Mouse (Mus musculus) liver (tissue): ENCODE measurements at regions not wholly inside any gene's neighbourhood (a gene's known extent, or its start where the extent isn't known, plus 50 kb on each side); places are given as distances from the start of the nearest gene placed in this dataset.
"Not testable (repeated sequence)": the region's sequence is repeated elsewhere in the genome, so short reads cannot be mapped to it uniquely, and the experiment has no call there.

ENCODE experiments used
- DNase-seq: peaks from one replicate; pipeline ENCODE4 v3.0.0-alpha.2; 2020; ENCODE audit warnings: mixed read lengths

DNA sequence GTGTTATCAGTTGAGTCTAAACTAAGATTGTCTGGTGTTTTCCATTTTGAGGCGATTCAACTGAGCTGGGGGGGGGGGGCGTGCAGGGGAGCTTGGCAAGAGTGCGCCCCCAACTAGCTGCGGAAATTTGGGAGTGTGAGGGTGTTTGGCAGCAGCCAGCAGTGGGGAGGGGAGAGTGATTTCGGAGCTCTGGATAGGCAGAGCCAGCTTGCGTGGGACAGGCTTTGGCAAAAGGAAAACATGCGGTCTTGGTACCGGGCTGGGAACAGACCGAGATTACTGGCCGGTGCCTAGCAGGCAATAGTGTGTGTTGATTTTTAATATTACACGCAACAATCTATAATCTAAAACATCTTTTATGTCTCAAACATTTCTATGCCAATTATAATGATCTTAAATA, 199.4 kb upstream of the Cdk6 start:
- not testable (repeated sequence) for DNase-seq

DNA sequence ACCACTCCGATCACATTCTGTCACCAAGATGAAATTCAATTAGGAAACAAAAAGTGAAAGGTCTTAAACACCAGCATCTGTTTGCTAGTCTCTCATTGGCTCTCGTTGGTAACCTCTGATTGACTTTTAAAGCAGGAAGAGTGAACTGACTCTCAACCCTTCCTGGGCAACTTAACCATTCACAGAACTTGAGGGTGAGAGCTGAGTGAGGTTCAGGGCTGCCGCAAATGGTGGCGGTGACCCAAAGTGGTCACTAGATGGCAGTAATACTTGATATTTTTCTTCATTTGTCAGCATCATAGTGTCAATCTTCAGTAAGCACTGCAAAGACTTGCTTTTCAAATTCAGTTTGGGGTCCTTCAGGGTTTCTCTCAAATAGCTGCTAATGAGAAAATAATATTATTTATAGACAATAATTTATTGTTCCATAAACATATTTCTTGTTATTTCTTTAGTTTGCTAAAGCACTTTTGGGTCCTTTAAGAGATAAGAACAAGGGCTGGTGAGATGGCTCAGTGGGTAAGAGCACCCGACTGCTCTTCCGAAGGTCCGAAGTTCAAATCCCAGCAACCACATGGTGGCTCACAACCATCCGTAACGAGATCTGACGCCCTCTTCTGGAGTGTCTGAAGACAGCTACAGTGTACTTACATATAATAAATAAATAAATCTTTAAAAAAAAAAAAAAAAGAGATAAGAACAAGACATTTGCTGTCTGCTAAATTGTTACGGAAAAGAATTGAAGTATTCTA, 194.6 kb upstream of the Cdk6 start:
- DNase-seq: peak; percentile 6

DNA sequence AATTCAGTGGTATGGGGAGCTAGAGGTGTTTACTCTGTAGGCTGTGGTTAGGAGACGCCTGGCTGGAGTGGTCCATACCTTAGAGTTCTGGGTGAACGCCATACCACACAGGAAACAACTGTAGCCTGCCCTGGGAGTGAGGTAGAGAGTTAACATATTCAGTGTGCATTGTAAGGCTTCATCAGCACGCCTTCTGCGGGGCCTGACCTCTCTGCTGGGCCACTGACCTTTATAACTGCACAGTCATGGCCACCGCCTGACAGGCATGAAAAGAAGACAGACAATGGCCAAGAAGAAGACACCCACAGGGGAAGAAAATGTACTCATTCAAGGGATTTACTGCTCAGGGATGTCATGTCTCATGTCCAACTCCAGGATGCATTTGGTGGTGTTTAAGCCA, 191.4 kb upstream of the Cdk6 start:
- not testable (repeated sequence) for DNase-seq

DNA sequence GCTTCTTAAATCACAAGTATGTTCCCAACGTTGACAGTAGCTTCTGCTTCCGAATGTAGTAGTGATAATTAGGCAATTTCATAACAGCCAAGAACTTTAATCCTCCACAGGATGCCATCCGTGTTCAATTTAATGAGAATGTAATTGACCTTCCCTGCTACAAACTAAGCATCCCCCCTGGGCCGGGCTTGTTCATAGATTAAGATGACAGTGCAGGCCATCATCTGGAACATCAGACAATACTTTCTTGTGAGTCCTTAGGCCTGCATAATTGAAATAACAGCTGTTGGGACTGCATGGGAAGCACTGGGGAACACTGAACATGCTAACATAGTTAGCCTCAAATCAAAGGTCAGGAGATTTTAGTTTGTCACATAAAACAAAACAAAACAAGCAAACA, 190.5 kb upstream of the Cdk6 start:
- DNase-seq: not testable (repeated sequence)

DNA sequence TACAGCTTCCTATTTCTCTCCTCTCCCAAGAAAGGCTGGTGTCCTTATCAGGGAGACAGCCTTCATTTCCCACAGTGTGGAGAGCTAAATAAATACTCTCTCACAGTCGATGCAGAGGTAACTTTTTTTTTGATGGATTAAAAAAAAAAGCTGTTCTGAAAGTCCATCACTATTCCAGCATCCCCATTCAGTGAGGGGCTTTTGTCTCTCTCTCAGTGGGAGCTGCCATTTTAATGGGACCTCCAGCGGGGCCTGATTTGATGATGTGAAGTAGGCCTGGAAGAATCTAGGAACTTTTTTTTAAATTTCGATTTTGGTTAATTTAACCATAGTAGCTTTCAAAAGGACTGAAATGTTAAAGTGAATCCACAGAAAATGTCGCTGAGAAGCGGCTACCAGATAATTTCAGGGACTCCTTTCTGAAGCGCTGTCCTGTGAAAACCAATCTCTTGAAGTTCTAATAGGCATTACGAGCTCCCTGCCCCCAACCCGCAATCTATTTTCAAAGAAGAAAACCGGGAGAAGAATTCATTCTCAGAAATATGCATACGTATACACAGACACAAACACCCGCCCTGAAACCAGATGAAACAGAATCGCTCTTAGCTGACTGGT, 189.6 kb upstream of the Cdk6 start:
- not testable (repeated sequence) for DNase-seq

DNA sequence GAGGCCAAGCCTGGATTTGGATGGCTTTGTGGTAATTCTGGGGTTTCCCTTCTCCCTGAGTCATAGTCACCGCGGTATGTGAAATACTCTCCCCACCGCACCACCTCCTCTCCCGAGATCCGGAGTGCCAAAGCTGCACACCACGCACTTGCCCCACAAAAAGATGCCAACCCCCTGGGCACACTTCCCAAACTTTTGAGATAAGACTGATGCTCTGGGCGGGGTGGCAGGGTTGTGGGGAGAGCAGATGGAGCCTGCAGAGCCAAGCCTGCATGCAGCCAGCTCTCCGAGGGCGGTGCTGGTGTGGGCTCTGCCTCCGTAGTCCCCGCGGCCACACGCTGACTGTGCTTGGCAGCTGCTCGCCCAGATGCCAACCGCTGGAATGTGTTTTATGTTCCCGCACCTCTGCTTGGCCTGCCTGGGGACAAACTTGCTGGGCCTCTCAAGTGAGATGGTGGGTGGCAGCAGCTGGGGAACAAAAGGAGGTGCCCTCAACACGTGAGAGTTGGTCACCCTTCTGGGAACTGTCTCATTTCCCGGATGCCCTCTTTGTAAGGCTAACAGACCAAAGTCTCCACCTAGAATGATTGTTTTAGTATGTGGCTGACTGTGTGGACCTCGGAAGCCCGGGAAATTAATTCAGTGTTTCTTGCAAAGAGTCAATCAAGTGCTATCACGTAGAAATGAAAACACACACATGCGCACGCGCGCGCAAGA, 189.0 kb upstream of the Cdk6 start:
- DNase-seq: peak; percentile 14

DNA sequence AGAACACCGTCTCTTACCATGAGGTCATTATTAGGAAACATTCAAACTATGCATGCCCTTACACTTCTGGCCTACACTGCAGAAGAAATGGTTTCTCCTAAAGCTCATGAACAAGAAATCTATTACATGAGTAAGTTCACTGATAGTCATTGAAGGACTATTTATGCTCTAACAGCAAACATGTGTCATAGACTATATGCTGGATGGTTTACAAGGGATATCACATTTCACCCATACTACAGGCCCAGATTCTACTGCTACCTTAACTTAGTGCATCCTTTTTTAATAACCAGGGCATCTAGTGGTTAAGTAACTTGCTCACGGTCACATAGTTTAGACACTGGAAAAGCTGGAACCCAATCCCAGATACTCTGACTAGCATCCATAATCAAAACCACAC, 175.8 kb upstream of the Cdk6 start:
- not testable (repeated sequence) for DNase-seq

DNA sequence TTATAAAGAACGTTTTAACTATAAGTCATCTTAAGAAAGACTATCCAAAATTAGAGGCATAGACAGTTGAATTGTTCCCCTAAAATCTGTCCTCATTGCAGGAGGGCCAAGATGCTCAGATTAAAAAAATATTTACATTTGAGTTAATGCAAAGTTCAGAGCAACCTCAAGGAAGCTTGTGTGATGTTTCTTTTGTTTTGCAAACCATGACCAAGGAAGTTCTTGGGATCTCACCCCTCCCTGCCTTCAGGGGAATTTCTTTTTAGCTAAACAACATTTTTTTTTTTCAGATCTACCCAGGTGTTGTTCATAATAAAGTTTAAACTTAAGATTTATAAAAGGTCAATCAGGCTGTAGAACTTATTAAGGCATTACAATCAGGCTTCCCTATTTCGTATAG, 174.8 kb upstream of the Cdk6 start:
- not testable (repeated sequence) for DNase-seq

DNA sequence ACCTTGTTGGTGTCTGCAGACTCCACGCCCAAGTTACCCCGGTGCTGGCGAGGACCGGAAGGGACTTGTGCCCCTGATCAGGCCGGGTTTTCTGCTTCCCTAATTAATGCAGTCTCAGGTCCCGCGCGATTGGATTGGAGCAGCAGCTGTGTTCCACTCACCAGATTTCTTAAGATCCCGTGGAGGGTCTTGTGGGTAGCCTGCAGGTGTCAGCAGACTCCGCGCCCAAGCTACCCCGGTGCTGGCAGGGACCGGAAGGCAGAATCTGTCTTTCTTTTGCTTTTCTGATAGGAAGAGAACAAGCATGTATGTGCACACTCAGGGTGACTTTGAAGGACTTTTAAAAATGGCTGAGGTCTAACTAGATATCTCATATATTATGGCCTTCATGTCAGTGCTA, 147.7 kb upstream of the Cdk6 start:
- DNase-seq: not testable (repeated sequence)

DNA sequence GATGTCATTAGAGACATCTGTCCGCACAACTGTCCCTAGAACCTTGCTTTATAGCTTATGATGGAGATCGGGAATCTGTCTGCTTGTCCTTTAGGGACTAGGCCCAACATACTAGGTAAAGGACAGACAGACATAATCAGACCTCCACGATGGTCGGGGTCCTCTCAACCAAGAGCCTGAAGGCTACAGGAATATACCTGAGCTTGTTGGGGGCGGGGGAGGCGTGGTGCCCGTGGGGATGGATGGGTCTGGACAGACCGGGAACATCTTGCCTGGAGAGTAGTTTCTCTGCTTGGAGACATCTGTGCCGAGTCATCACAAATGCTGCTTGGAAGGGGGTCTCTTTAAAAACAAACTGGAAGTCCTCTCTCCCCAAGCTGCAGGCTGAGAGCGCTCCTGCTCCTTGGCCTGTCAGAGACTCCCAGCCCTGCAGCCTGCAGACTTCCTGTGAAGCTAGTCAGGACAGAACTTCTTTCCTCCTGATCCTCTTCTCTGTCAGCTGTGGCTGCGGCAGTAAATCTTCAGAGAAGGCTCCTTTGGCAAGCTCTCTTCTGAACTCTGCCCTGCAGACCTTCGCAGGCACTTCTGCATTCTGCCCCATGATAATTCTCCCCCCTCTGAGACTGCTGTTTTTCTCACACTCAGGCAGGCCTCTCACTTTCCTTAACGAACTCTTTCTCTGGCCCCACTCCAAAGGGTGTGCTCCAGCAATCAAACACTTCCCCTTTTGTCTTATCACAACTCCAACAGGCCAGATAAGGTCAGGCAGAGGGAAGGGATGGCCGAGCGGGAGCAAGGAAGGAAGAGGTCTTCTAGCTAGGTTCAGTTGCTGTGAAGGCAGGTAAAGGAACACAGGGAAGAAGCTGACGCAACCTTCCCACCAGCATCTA, 143.1 kb upstream of the Cdk6 start:
- peak; percentile 32 for DNase-seq

DNA sequence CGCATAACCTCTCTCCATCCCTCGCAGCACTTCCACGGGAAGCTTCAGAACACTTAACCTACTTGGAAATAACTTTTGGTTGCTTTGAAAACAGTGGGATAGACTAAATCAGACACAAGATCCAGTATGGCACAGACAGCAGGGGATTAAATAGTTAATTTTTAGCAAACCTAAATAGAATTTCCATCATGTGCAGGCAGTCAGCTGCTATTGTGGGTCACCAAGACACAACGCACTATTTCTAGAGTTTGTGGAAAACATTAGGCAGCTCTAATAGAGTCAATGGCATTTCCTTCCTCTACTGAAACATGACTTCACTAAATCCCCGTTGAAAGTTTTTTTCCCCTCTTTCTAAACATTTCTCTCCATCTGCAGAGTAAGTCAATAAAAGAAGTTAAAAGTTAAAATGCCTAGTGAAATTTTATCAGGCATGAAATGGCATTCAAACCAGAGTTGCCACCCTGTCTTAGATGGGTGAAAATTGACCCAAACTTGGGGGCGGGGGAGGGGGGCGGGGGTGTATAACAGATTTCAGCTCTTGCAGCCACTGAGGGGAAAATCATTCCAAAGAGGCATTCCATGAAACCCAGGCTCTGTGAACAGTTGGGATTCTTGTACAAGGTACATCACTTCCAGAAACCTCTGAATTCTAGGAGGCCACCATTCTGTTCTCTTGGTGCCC, 142.3 kb upstream of the Cdk6 start:
- not testable (repeated sequence) for DNase-seq

DNA sequence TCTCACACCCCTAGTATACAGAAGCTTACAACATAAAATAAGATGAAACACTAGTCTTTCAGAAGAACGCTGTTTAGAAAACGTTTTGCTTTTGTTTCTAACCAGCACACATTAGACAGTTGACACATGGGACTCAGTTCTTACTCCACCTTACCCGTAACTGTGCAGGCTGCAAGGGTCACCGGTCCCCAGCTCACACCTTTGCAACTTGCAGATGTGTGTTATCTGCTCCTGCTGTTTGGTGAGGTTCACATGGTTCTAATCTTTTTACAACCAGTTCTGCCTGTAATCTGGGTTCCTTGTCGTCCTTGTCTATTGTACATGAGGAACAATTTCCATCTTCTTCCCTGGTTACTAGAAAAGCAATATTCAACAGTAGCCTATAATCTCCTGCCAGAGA, 135.1 kb upstream of the Cdk6 start:
- not testable (repeated sequence) for DNase-seq

DNA sequence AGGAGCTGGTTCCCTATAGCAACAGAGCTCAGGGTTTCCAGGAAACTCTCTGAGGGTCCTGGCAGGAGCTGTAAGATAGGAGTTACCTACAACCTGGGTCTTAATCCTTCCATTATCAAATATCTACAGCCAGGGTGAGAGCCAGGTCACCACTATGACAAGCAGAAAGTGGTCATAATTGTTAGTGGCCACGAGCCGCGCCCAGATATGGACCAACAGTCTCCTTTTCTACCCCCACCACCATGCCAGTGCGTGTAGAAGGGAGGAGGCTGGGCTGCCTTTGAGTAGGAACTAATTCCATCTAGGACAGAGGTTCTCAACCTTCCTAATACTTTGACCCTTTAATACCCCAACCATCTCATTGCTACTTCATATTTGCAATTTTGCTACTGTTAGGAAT, 133.0 kb upstream of the Cdk6 start:
- not testable (repeated sequence) for DNase-seq

DNA sequence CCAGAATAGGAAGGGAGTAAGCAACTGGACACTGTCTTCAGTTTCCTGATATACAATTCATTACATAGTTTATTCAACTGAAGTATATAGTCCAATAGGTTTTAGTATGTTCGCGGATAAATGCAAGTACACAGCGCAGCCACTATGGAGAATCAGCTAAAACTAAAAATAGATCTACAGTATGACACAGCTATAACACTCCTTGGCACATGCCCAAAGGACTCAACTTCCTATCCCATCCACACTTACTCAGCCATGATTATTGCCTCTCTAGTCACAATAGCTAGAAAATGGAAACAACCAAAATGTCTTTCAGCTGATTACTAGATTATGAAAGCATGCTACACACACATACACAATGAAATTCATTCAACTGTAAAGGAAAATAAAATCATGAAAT, 130.0 kb upstream of the Cdk6 start:
- DNase-seq: no peak

DNA sequence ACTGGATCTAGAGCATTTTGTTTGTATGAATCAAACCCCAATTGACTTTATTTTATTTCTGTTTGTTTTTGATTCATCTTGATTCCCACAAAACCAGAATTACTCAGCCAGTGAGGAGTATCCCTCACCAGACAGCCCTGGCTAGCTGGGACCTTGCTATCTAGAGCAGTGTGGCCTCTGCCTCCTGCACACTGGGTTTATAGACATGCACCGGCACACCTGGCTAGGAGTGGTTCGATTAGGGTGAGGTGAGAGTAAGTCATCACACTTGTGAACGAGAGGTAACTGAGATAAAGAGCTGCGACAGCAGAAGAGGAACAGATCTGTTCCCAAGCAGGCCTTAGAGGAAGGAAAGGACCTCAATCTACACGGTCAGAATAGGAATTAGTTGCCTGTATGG, 125.2 kb upstream of the Cdk6 start:
- no peak for DNase-seq

DNA sequence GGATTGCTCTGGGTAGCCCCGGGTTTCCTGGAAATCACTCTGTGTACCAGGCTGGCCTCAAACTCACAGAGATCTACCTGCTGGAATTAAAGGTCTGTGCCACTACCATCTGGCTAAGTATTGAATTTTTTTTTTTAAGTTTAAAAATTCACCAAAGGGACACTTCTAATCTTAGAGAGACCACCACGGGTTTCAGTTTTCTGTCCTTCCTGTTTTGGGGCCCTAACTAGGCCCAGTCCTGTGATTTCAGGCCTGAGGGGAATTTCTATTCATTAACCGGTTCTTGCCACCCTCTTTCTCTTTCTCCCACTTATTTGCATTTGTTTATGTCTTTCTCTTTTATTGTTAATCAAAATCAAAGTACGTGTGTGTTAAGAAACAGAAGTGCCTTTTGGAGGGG, 122.1 kb upstream of the Cdk6 start:
- no peak for DNase-seq

DNA sequence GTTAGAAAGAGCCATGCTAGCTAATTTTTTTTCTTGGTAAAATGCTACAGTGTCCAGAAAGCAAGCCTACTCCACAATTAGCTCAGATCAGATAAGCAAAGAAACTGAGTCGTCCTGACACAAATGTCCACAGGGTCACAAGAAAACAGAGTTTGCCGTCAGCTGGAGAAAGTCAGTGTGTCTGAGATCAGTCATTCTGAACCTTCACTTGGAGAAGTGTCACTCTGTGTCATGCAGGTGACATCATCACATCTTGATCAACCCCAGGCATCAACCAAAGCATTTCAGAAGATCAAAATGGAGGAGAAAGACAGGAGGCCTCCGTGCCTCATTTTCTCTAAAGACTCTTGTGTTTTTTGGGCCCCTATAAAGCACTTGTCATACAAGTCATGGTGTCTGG, 121.5 kb upstream of the Cdk6 start:
- no peak for DNase-seq

DNA sequence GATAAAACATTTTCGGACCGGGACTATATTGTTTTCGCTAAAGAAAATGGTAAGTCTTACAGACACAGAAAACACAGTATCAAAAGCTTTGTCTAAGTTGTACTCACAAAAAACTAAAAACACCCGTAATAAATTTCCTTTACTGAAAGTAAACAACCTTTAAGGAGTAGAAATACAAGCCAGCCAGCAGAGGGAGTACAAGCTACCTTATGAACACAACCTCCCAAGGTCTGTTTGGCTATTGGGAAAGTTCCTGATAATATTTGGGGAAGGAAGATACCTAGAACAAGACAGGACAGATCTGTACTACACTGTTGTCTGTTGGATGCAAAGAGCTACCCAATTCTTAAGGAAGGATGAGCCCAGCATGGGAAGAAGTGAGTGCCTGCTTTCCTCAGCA, 117.5 kb upstream of the Cdk6 start:
- DNase-seq: not testable (repeated sequence)

DNA sequence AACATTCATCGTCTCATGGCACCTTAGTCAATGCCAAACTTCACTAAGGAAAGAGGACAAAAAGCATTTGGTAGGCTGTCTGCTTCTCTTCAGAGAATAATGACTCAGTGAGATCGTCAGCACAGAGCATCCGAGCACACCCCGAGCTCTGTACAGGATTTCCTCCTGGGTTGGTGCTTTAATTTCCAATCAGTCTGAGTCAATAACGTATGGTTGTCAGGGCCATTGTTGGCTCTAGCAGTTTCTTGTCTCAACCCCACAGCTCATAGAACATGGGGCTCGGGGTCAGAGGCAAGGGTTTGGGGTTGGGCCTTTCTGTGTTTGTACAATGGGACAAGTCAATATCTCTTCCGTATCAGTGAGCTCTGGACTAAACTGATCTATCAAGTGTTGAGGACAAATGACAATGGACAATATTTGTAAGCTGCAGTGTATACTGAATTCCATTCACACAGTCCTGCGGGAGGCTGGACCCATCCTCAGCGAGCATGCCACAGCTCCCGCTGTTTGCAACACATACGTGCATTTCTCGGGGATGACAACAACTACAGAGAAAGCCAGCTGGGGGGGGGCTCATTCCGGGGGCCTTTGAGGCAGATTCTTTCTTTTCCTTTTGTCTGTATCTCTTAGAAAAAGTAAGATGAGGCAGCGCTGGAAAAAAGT, 116.8 kb upstream of the Cdk6 start:
- DNase-seq: not testable (repeated sequence)

DNA sequence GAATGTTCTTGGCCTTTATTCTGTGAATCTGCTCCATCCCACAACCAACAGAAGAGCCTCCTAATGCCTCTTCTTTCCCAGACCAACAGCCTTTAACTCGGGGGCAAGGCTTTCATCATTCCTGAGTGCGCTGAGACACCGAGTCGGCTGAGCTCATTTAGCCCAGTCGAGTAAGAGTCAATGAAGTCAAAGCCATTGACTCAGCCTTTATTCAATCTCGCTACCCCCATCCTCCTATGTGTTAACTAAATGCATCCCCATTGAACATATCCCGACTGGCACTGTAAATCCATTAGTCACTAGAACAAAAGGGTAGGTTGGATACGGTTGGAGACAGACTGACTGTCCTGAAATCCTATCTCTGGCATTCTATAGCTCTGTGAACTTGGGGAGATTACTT, 115.9 kb upstream of the Cdk6 start:
- not testable (repeated sequence) for DNase-seq

DNA sequence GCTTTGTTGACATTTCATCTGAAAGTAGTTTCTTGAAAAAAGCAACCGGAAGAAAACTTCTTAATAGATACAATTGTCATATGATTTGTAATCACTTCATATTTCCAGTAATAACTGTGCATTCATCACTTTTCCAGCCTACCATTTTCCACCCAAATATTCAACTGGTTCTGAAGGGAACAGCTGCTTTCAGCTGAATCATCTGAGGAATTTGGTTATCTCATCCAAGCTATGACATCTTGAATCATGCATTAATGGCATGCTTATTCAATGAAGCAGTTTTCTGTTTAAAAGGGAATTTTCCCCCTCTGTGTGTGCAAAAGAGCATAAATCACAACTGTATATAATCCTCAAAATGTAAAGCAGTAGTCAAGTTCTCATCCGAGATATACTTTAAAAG, 97.2 kb upstream of the Cdk6 start:
- DNase-seq: not testable (repeated sequence)

DNA sequence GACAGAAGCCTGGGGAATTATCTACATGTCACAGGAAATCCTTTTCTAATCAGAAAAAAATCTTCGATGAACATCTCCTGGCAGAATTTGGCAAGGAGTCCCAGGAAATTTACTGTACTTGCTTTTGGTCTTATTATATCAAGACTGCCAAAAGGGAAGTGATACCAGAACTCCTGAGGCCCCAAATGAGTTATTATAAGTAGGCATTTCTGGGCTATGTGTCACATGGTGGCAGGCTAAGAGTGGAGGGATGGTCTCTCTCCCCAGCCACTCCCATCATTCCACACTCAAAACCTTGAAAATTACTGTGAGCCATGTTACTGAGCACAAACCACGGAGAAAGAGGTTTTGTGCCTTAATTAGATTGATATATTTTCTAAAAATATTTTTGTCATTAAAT, 94.0 kb upstream of the Cdk6 start:
- no peak for DNase-seq
